Mouse (Mus musculus) left cerebral cortex, adult 11 months (tissue): Measurements from ENCODE around the gene Rogdi.

Experiments
- DNase-seq: peaks from one replicate; pipeline ENCODE4 v3.0.0; 2022; ENCODE audit warnings: low spot score

The Rogdi gene

DNA sequence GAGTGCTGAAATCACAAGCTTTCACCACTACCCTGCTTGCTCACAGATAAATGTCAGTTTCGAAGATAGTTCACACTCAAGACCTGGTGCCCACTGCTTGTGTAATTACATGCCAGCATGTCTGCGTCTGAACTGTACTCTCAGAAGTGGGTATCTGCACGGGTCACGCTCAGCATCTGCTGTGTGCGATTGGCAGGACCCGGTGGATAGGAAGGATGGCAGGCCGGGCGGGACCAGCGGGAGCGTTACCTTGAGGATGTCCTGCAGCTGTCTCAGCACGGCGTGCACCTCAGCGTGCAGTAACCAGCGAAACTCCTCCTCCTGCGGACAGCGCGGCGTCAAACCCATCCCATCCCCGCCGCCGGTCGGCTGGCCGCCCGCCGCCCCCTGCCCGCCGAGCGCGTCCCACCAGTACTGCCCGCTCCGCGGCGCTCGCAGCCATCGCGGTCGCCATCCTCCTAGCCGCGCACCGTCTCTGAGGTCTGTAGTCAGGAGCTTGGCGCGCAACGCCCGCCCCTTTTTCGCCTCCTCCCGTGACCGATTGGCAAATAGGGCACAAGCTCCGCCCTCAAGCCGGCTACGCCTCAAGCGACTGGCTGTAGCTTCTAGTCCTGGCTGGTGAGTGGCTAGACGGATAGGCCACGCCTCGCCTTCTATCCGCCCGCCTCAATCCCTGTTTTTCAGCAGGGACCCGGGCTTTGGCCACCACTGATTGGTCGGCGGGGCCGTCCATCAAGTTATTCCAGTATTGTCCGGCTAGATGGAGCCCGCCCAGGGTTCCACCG is at the start of gene Rogdi:
Rogdi (minus strand) TSS at position 500 of the 785 bp plus-strand sequence.
- DNase-seq = peak; percentile 99

DNA sequence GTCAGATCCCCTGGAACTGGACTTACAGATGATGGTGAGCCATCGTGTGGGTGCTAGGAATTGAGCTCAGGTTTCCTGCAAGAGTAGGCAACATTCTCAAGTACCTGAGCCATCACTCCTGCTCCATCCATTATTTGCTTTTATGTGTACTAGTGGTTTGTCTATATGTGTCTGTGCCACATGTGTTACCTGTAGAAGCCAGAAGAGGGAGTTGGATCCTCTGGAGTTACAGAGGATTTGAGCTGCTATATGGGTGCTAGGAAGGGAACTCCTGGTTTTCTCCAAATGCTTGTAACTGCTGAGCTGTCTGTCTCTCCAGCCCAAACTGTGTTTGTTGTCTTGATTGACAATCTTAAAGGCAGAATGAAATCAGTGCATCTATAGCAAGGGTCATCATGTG is 44.8 kb upstream of the Rogdi start:
- no peak for DNase-seq

DNA sequence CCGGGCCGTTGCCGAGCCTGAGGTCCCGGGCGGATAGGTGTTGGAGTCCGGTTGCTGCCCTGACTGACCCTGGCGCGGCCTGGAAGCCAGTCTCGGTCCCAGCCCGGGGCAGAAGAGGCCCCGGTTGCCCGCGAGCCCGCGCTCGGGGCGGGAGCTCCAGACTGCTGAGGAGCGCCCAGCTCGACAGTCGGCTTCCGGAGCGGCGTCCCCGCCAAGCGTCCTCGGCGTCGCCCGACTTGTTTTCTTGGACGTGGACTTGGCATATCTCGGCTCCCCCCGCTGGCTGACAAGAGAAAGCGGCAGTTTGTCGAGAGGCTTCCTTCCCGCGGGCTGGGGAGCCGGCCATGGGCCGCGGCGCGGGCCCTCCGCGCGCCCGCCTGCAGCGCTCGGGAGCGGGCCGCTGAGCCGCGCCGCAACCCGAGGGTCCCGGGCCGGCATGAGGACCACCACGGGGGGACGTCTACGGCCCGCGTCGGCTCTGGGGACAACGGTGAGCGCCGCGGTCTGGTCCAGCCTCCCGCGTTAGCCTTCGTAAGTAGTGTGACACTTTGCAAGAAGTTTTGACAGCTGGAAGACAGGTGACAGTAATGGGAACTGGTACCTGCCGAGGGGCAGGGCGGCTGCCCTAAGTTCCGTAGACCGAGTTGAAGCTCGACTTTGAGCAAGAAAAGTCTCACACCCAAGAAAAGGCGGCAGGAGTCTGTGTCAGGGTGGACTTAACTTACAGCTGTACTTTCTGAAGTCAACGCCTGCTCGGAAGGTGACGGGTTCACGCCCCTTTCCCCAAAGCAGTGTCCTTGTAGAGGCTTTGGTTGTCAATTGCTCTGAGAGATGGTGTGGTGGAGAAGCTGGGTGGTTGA is 37.1 kb upstream of the Rogdi start:
- peak; percentile 61 for DNase-seq

DNA sequence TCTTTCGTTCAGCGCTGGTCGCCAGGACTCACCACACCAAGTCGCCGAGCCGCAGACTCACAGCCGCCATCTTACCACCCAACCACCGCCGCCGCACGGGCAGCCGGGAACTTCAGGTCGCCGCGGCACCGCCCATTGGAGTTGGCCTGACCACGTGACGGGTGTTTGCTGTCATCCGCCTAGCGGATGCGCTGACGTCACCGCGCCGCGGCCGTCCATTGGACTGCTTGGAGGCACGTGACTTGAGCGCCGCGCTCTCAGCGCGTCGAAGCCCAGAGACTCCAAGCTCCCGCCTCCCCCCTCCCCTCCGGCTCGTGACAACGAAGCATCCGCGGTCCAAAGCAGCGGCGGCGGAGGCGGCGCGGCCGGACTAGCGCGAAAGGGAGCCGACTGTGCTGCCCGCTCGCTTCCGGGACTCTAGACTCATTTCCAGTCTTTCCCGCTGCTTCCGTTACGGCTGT is 36.5 kb upstream of the Rogdi start, which contains the start of the genes Glyr1 and Ubn1:
Glyr1 (minus strand) TSS at position 90 of the 461 bp plus-strand sequence.
Ubn1 (plus strand) TSS at position 284 of the 461 bp plus-strand sequence.
- peak; percentile 99 for DNase-seq

DNA sequence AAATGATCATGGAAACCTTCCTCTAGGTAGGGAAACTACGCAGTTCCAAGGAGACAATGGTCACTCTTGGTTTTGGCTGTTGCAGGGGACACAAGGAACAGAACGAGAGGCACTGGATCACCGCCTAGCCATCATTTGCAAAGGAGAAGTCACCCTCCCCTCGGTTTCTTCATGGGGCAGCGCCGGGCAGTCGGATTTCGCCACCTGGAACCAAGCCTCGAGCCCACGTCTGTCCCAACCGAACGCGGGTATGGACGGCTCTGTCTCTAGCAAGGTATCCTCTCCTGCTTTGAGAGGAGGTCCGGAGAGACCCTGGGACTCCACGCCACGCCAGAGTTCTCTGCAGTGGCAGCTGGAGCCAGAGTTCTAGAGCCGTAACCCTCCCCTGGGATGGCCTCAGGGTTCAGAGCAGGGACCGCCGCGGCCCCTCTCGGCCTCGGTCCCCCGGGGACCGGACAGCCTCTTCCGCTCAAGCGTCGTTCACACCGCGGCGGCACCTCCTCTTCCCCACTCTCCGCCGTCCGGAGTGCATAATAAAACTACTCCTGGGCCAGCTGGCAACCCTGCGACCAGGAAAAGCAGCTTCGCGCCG is 35.9 kb upstream of the Rogdi start:
- DNase-seq = no peak

DNA sequence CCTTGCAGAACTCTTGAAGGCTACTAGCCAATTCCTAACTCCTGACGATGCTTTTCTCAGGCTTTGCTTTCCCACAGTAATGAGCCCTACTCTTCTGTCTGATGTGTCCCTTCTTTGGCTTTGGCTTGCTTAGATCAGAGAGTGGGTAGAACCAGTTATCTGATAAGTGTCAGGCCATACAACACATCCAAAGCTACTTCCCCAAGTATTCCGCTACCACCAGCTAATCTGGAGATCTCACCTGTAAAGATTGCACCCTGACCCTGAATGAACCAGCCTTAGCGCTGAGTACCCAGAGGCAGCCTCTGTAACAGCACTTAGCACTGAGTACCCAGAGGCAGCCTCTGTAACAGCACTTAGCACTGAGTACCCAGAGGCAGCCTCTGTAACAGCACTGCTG is 32.0 kb upstream of the Rogdi start:
- no peak for DNase-seq

DNA sequence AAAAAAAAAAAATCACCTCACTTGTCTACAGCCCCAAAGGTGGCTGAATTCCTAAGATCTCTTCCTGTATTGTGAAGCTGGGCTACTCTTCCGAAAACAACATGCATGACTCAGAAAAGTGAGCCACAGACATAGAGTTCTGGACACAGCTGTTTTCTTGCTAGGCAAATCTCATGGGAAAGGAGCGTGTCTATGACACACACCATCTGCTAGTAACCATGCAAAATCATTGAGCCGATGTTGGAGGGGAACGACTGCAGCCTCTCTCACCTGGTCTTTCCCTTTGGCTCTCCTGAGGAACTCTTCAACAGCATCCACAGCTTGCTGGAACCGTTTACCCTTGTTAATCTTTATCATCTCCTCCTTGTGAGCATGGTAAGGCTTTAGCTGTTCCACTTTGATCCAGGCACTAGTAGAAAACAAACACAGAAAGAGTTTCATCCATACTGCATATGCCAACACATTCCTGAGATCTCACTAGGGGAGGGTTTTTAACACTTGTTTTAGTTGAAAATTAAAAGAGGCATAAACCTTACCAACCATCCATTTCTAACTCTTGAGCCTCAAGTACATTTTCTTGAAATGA is 23.4 kb upstream of the Rogdi start:
- no peak for DNase-seq

DNA sequence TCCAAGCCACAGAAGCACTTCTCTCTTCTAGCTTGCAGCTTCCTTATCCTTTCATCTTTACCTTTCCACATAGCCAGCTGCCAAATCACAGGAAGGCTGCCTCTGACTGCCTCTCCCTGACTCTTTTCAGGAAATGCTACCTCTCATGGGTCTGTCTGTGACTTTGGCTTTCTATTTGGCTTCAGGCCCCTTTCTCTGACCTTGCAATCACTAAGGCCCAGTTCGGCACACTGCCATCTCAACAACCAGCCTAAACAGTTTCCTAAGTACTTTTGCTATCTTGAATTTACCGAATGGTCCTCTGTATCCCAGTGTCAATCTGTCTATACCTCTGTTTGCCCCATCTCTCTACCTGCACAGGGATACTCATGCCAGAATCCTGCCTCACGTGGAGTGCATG is 22.2 kb upstream of the Rogdi start:
- DNase-seq = no peak

DNA sequence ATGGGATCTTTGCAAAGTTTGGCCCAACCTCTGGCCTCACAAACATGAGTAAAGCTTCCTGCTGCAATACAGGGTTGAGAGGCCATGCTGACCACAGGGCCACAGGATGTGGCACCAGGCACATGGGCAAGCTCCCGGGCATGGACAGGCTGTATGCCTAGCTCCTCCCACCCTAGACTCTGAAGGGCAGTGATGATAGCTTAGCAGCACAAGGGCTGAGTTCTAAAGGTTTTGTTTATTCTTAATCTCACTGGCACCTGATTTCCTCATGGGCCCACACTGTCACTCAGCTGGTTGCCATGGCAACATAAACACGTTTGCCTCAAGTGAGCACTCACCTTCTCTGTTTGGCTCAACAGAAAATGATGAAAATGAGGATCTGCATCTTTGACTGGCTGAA is 16.5 kb upstream of the Rogdi start:
- DNase-seq = no peak

DNA sequence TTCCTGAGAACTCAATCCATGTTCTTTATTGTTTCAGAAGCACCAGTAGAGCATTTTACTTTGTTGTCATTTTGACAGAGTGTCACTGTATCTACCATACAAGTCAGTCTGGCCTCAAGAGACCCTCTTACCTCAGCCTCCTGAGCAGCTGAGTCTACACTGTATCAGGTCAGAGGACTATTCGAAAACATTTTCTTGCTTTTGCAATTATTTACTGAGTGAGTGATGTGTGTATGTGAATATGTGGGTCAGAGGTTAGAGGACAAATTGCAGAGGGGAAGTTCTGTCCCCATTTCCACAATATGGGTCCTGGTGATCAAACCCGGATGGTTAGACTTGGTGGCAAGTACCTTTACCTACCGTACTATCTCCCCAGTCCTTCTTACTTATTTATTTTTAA is 10.7 kb upstream of the Rogdi start:
- DNase-seq = no peak

DNA sequence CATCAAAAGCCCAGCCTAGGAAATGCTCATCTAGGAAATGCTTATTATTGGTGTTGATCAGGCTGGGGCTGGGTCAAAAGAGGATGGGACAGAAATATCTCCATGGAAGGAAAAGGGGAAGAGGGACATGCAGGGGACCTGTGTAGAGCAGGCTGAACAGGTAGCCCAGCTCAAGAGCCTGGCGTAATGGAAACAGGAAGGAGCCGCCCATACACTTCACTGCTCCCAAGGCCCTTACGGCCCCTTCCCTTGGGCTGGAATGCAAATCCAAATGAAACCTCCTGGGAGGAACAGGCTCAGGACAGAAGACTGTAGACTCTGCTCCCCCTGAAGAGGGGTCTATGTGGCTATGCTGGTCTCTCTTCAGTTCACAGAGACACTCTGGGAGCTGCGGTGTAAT is 1.2 kb upstream of the Rogdi start:
- no peak for DNase-seq

DNA sequence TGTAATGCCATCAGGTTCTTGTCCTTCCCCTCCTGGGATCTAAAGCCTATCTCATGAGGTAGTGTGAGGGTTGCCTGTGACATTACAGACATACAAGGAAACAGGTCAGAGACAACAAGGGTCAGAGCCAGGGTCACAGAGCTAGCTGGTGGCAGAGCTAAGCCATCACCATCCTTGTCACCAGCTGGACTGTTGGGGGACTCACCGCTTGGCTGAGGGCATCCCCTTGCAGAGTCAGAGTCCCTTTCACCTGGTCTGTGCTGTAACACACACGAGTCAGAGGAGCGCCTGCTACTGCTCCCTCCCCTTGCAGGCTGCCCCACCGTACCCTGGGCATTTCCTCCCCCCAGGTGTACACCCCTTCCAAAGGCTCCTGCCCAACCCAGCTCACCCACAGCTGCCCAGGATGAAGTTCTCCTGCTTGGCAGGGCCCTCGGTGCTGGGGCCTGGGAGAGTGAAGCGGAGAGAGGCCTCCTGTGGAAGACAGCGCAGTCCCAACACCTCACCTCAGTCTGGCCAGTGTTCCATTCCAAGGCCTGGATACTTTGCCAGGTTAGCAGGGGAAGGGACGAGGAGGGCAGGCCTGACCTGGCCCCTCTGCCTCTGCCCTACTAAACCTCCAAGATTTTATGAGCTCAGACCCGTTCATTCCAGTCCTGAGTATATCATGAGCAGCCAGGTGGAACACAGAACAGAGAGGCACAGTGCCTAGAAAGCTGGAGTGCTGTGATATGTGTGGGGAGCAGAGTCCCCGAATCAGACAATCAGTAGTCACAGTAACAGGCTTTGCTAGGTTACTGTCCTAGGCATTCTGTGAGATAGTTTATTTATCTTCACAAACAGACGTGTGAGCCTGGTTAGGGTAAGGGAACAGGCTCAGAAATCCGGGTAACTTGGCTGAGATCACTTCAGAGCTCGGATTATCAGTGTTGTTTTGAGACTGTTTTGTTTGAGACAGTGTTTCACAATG is 1.0 kb downstream of the Rogdi start:
- DNase-seq = no peak

DNA sequence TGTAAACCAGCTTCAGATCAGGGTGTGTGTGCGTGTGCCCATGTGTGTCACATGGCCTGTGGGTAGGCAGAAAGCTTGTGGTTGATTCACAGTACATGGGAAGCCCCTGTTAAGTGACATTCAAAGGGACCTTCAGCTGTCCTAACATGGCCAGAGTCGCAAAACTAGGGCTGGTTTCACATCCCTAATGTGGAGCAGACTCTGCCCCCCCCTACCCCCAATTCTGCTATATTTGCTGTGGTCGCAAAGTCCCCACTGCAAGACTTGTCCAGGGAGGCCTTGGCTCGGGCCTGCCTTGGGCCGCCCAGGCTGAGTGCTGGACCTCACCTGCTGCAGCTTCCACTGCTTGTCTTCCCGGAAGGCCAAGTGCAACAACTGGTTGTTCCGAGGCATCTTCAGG is 2.1 kb downstream of the Rogdi start:
- no peak for DNase-seq

DNA sequence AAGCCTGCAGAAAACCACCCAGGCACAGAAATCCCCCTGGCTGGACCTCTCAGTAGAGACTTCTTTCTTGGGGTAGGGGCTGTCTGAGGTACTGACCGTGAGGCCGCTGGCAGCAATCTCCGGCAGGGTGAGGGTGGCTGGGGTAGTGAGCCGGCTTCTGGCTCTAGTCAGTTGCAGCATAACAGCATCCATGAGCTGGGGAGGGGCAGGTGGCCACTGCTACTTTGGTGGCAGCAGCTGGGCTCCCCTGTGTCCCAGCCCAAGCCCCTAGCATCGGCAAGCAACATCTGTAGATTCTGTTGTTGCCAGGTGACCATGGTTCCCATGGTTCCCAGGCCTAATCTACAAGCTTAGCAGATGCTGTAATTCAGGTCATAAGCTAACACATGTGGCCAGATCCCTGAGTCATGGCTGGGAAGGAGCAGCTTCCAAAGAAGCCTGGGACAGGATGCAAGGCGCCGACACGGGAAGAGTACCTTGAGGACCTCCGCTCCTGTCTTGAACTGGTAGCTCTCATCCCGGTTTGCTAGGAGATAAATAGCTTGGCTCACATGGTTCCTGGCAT is 2.9 kb downstream of the Rogdi start:
- no peak for DNase-seq

DNA sequence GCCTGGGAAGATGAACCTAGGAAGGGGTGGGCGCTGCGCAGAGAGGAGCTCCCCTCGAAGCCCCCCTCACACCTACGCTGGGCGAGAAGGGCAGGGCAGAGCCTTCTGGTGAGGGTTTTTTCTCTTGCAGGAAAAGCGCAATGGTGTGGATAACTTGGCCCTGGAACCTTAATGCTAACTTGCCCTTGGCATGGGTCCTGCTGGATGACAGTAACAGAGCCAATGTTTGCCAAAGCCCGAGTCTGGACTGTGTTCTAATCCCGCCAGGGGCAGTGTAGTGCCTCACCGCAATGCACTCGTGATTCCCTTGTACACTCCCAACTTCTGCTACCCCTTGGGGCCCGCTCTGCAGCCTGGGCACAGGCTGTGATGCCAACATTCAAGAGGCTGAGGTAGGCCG is 5.3 kb downstream of the Rogdi start:
- DNase-seq = no peak

DNA sequence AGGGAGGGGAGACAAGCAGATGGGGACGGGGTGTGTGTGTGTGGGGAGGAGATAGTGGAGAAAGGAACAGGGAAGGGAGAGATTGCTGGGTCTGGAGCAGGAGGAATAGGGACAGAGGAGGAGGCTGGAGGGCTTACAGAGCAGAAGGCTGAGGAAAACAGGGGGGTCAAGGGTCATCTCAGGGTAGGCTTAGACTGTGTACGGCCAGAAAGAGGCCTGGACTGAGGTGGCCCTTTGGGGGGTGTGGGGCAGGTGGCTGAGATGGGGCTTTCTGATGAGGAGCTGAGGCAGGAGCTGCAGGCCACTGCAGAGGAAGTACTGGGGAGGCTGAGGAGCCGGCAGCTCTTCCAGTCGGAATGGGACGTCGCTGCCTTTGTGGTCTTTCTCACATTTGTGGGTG is 5.9 kb downstream of the Rogdi start:
- DNase-seq = no peak

DNA sequence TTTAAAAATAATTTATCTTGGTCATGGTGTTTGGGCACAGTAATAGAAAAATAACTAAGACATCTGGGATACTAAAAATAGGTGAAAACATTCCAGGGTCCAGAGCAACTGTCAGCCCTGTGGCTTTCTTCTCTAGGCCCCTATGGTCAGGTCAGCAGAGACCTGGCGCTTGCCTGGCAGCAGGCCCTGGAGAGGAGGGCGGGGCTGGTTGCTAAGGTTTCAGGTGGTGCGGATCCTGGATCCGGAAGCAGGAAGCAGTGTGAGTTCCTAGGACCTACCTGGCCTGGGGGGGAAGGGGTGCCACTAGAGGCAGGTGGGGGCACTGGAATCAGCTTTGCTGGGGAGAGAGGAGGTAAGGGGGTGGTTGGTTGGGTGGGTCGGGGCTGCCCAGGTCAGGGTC is 6.3 kb downstream of the Rogdi start, which contains the start of gene Smim22:
Smim22 (plus strand) TSS at position 222 of the 400 bp plus-strand sequence.
- DNase-seq = no peak

DNA sequence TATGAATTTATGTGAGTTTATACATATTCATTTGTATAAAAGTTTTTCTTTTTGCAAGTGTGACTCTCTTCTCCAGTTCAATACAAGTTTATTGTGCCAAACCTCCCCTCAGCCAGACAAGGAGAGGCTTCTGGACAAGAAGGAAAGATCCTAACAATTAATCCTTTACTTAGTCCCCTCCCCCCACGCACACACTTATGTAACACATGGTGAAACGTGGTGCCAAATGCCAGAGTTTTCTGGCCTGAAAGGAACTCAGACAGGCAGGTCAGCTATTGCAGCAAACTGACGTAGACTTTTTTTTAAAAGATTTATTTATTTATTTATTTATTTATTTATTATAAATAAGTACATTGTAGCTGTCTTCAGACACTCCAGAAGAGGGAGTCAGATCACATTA is 12.7 kb downstream of the Rogdi start:
- no peak for DNase-seq

DNA sequence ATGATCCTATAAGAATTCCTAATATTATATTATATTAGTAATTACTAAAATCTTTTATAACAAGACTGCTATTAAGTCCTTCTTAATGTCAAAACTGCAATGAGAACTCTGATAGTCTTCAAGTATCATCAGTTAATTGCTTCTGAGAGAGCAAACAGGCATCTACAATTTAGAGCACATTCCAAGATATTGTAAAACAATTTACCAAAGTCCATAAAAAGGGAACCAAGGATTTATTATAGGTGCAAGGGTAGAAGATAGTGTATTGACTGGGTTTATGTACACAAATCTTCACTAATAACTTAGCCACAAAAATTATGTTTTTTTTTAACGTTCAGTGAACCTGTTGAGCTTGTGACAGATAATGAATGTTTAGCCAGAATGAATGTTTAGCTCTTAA is 14.4 kb downstream of the Rogdi start:
- DNase-seq = no peak

DNA sequence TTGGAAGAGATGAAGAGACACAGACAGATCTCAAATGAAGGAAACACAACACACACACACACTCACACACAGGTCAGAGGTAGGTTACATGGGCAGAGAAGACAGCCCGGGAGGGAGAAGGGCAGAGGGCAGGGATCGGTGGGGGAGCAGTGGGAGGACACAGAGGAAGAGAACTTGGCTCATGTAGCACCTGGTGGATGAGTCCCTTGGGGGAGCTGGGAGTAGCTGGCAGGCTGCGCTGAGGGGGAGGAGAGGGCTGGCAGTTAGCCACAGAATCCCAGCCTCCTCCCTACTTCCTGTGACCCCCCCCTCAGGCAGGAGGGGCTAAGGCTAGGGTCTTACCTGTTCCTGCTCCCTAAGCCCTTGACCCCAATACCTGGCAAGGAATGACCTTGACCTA is 15.8 kb downstream of the Rogdi start, which contains the start of gene Sept12:
Sept12 (minus strand) TSS at position 300 of the 400 bp plus-strand sequence.
- no peak for DNase-seq

DNA sequence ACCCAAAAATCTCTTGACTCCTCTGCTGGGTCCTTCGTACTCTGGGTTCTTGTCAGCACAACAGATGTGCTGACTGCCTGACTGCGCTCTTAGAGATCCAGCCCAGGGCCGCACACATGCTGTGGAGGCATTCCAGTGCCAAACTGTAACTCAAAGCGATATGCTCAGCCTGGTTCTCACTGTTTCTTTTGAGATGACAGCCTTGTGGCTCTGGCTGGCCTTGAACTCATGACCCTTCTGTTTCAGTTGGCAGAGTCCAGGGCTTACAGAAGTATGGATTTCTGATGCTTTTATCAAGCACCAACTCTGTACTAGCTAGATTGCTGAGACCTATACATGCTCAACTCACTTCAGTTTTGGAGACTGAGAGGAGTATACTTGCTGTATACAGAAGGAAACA is 20.1 kb downstream of the Rogdi start:
- DNase-seq = no peak
